Mouse (Mus musculus): ENCODE data around the gene Lypd3.
A peak's percentile ranks its signal among the peaks of the same experiment; 100 is the strongest.

Gene Lypd3

DNA sequence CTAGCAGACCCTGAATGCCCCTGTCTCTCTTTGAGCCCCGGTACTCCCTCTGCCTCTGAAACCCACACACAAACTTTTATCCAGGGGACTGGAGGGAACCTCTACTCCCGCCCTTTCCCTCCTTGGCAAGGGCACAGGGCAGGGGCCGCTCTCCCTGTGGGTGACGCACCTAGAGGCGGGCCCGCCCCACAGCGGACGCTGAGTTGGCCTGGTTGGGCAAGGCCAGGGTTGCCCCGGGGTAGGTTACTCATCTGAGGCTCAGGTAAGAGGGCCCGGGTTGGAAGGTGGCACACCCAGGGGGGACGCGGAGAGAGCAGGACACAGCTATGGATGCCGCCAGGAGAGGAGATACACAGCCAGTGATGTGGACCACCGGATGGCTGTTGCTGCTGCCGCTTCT lies at the start of gene Lypd3:
TSS of gene Lypd3 (plus strand) at position 287 of the 400 bp plus-strand sequence.
- DNase-seq, result no peak

DNA sequence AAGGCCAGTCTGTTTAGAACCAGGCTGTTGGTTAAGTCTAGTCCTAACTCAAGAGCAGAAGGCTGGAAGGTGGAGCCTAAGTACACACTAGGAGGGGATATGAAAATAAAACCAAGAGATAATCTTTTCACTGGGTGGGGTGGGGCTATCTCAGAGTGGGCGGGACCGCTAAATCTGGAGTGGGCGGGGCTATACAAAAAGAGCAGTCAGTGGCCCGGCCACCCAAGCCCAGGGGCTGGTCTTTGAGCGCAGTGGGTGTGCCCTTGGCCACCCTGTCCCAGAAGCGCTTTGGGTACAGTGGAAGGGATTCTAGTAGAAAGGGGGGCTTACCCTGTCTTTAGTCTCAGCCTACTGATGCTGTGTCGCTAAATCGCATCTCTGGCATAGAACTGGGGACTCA lies 49.5 kb upstream of the Lypd3 start:
- DNase-seq, result no peak

DNA sequence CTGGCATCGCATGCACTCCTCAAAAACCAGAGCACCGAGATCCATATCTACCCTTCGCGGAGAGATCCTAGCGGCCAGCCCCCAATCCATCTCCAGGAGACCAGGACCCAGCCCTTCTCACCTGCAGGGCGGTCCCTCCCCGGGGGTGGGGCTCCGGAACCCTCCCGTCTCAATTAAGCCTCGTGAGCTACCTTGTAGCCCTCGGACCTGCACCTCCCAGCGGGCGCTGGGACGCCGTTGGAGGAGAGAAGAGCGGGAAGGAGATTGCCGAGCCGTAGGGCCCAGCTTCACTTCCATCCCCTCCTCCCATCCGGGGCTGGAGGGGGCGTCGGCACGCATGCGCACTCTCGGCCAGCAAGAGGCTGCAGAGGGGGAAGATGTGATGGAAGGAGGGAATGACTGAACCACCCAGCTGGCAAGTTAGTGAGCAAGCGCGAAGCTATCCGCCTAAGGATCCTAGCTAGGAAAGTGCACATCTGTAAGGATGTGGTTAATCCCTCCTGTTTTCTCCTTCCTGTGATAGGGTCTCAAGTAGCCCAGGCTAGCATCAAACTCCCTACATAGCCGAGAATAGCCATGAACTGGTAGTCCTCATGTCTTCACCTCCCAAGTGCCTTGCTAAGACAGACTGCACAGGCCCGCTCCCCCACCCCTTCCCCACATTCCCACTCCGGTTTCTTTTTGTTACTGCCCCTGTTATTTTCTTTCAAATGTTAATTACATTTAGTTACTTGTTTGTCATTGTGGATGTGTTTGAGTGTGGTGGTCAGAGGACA lies 48.8 kb upstream of the Lypd3 start, which contains the start of the genes Ethe1 and Zfp575:
TSS of gene Ethe1 (plus strand) at position 214 of the 776 bp plus-strand sequence.
TSS of gene Zfp575 (minus strand) at position 312 of the 776 bp plus-strand sequence.
- DNase-seq, result peak; percentile 51

DNA sequence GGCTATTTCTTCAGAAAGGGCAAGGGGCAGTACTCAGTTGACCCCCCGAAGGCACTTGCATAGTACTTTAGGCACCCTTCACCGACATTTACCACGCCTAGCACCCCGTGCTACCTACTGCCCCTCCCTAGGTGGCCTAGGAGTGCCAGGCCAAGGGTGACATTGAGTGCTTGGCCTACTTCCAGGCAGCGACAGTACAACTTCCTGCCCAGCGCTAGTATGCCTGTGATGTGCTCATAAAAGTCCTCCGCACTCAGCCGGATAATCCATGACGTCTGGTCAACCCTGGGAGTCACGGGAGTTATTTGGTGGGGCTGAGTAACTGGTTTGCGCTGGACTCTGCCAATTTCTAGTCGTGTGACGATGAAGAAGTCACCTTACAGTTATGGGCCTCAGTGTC lies 48.0 kb upstream of the Lypd3 start:
- DNase-seq, result peak; percentile 55

DNA sequence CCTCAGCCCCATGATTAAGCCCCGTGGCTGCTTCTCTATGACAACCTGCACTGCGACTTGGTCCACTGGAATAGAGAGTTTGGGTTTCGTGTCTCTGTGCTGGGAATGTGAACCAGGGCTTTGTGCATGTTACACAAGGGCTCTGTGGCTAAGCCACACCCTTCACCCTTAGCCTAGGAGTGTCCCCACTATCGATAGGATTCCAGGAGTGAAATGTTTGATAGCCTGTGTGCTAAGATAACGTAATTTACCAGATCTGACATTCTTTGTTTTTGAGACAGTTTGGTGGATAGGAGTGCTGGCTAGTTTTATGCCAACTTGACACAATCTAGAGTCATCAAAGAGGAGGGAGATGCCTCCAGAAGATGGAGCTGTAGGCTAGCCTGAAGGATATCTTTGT lies 44.6 kb upstream of the Lypd3 start:
- no peak for DNase-seq

DNA sequence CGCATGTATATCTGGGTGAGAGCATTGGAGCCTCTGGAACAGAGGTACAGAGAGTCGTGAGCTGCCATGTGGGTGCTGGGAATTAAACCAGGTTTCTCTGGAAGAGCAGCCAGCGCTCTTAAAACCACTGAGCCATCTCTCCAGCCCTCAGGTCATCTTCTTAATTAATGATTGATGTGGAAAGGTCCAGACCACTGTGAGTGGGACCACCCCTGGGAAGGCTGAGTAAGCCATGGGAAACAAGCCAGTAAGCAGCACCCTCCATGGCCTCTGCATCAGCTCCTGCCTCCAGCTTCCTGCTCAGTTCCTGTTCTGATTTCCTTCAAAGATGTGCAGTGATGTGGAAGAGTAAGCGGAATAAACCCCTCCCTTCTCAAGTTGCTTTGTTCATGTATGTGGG lies 44.2 kb upstream of the Lypd3 start:
- DNase-seq, result no peak

DNA sequence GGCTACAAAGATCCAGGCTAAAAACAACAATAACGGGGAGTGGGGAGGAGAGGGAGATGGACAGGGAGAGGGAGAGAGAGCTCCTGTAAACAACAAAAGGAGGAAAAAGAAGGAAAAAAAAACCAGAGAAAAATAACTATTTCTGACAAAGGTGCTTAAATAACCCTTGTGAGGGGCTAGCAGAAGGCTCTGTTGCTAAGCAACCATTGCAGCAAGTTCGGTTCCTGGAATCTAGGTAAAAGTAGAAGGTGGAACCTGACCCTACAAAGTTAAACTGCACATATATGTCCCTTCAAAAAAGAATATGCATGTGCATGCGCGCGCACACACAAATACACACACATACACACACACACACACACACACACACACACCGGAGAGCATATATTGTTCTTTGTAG lies 43.6 kb upstream of the Lypd3 start:
- DNase-seq, result no peak

DNA sequence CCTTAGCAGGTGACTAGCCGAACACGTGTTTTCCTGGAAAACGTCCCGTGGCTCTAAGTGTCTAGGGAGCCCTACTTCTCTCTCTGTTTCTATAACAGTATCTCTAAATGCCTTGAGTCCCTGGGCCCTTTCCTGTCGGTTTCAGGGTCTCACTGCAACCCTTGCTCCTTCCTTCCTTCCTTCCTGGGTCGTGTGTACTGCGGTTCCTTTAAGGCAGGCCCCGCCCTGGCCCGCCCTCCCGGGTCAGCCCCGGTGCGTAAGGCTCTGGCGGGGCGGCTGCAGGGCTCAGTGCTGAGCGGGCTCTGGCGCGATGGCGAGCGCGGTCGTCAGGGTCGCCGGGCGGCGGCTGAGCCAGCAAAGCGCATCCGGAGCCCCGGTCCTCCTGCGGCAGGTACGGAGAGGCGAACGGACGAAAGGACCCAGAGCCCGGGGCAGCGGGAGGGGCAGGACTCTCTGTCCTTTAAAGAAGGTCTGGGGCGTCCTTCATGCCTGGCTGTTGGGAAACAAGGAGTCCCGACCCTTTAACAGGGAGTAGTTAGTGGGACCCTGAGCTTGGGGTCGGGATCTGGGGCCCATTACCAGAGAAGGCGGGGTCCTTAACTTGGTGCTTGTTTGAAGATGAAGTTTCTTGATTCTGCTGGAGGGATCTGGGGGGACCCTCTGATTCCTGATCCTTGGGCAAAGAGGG lies 42.6 kb upstream of the Lypd3 start:
- peak; percentile 75 for DNase-seq

DNA sequence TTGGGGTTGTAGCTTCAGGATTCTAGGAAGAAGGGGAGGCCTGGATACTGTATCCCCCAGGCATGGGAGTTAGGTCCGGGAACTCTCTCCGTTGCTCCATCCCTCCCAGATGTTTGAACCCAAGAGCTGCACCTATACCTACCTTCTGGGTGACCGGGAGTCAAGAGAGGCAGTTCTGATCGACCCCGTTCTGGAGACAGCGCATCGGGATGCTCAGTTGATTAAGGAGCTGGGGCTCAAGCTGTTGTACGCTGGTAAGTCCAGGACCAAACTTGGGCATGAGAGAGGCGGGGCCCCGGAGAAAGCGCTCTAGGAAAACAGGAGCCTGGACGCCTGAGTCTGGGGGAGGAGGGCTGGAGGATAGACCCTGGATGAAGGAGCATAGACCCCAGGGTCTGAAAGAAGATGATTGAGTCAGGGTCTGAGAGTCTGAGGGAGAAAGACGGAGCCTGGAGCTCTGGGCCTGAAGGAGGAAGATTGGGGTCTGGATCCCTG lies 42.0 kb upstream of the Lypd3 start:
- DNase-seq, result no peak

DNA sequence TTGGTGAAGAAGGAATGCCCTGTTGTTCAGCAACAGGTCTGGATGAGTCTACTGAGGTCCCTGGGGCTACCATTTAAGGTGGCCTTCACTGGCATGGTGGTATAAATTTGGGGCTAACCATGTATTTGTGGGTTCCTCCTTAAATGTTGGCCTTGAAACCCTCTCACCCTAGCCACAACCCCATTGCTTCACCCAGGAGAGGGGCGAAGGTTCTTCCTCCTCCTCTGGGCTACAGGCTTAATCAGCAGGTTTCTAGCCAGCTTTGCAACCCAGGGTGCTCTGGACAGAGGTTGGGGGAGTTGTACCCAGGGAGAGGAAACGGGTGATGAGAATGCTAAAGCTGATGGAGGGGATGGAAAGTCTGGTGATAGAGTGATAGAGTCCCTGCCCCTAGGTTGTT lies 40.9 kb upstream of the Lypd3 start:
- DNase-seq, result no peak

DNA sequence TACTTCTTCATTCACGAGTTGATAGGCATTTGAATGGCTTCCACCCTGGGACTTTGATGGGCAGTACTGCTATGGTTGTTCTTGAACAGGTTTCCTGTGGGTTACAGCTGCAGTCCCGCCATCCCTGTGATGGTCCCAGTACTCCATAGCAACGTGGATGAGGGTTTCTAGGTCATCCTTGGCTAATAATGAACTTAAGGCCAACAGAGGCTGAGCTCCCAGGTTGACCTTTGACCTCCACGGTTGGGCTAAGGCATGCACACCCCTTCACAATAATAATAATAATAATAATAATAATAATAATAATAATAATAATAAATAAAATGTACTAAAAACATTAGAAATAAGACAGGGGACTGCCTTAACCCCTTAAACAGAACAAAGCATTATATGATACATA lies 38.2 kb upstream of the Lypd3 start:
- no peak for DNase-seq

DNA sequence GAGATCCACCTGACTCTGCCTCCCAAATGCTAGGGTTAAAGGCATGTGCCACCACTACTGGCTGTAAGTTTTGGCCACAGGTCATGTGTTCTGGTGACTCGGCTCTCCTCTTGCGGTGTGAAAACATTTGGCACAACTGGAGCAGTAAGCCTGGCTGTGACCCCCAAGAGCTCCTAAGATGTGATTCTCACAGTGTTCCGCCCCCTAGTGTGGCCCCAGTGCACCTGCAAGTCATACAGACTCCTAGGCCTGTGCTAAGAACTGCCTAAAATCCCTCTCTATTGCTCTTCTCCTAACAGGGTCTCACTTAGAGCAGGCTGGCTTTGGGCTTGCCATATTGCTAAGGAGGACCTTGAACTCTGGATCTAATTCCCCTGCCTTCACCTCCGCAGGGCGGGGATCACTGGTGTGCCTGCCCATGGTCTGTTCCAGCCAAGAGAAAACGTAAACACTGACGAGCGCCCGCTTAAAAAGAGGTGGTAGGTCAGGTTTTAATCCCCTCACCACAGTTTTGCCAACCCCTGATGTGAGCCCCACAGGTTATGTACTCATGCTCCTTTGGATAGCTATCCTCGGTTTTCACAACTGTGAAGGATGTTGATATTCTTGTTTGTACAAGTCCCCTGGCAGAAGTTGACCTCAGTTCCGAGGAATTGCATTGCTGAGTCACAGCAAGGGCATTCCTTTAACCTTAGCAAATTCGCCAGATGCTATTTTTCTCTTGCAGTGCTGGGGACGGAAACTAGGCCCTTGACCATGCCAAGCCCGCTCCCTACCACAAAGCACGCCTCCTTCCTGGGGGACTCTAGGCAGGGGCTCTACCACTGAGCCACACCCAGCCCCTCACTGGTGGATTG lies 36.9 kb upstream of the Lypd3 start:
- DNase-seq, result no peak

DNA sequence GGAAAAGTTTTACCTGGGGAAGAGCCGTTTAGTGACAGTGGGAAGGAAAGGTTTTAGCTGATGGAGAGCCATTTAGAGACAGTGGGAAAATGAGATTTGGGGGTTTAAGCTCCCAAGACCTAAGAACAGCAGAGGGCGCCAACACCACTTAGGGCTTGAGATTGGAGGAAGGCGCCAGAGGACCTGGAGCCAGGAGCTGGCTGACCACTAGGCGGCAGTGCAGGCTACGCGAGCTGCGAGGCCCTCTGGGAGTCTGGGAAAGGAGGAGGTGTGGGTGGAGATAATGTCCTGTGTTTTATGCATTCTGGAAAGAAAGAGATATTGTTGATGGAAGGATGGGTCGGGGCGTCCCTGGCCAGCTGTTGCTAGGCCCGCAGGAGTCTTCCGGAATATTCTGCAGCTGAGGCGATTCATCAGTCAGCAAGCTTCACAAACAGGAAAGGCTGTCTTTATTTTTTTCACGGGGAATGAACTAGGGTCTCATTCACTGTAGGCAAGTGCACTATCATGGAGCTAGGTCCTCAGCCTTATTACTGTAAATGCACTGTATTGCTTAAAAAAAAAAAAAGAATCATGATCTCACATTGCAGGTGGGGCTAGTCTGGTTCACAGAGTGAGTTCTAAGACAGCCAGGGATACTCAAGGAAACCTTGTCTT lies 35.3 kb upstream of the Lypd3 start:
- peak; percentile 99 for DNase-seq

DNA sequence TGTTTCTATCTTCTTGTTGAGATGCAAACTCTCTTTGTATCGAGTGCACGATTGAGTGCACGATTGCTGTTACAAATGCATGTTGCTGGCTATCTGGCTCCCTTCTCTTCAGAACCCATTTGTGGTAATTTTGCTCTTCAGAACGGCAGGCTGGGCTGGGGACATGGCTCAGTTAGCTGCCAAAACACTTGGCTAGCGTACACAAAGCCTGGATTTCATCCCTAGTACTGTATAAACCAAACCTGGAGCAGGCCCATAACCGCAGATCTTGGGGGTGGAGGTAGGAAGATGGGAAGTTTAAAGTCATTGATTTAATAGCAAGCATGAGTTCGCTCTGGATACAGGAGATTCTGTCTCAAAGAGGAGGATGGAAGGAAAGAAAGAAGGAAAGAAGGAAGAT lies 30.8 kb upstream of the Lypd3 start:
- no peak for DNase-seq

DNA sequence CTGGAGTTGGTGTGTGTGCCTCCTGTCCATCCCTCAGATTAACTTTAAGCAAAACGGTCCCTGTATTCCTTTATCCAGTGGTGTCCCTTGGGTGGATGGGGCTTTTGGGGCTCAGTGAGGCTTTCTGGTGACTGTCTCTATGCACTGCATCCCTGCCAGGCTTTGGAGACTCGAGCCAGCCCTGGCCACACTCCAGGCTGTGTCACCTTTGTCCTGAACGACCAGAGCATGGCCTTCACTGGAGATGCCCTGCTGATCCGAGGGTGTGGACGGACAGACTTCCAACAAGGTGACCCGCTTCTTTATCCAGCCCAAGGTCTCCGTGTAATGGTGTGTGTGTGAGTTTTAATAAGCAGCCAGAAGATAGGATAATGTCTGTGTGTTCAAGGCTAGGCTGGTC lies 30.3 kb upstream of the Lypd3 start:
- DNase-seq, result no peak

DNA sequence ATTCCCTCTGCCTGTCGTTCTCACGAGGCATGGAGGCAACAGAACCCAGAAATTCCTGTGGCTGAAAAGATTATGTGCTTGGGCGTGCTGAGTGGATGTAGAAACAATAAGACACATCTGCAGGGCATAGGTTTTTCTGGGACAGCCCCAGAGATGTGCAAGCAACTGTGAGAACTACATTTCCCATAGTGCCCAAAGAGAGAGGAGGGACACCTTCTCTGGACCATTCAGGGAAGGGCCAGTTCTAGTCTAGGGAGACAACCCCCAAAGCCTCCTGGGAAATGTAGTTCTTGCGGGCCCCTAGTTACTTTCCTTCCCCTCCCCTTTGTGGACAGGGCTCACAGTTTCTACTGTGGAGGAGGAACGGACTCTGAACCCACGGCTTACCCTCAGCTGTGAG lies 28.3 kb upstream of the Lypd3 start:
- peak; percentile 59 for DNase-seq

DNA sequence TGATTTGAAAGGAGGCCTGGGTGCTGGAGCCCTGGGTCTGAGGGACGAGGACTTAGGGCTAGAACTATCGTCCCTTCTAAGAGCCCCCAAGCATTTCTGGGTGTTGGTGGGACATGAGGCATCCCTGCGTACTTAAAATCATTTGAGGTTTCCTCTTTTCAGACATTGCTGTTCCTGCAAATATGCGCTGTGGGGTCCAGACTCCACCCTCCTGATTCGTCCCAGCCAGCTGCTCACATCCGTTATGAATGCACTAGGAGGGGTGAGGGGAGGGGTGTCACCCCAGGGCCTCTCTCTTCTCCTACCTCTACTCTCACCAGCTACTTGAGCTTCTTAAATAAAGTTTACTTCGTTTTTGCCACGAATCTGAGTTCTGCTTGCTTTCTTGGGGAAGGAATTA lies 27.8 kb upstream of the Lypd3 start:
- DNase-seq, result no peak

DNA sequence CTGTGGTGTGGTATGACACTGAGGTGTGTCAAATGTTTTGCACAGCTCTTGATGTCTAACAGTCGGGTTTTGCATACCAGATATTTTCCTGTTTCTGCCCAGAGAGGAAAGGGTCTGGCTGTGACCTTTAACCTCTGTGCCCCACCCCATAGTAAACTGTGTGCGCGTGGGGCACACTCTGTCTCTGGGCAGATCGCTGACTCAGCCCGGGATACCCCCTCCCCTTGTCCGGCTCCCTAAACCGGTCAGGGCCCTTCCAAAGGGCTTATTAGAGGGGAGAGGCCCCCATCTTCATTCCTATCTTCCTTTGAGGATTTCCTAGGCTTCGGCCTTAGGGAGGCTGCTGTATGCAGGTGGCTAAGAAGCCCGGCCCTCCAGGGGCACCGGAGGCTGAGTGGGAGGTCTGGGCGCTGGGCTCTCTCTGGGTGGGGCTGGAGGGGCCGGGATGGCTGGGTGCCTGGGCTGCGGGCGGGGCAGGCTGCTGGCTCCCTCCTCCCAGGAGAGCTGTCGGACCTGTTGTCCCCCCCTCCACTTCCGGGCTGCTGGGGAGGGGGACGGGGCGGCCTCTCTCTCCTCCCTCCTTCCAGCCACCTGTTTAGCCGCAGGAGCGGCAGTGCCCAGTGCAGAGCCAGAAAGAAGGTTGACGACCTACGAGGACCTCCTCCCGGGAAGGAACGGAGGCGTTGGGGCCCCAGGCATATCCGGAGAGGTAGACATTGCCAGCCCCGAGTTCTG lies 26.0 kb upstream of the Lypd3 start, which contains the start of gene Phldb3:
TSS of gene Phldb3 (plus strand) at position 620 of the 735 bp plus-strand sequence.
- peak; percentile 48 for DNase-seq

DNA sequence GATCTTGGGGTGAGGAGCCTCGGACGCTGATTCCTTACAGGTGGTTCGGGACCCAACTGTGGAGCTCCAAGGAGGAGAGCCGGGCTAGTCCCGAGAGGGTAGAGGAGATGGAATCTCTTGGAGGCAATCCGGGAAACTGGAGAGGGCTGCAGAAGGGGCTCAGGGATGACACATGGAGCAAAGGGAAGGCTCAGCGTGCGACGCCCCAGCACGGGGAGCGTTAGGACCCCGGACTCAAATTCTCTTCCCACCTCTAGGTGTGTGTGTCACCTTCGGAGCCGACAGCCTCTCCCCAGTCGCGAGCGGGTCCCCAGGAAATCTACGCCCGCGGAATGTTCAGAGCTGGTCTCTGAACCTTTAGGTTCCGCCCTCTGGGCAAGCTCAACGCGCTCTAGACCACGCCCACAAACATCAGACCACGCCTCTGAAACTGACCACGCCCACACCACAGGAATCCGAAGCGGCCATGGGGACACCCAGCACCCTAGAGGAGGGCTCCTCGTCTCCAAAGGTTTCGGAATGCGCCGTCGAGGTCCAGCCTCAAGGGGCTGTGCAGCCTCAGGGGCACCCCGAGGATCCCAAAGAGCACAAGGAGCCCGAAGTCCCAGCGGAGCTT lies 25.4 kb upstream of the Lypd3 start:
- peak; percentile 94 for DNase-seq

DNA sequence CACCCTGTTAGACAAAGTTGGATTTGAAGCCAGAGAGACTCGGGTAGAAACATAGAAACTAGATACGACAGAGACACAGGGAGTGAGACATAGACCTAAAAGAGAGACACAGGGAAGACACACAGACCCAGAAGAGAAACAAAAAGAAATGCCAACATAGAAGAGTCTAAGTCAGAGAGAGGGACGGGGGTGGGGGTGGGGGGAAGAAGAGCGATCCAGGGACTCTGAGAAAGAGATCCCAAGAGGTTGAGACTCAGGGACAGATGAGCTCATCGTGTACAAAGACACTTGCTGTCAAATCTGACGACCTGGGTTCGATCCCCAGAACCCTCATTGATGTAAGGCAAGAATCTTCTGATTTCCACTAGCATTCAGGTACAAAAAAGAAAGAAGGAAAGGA lies 24.6 kb upstream of the Lypd3 start:
- no peak for DNase-seq

DNA sequence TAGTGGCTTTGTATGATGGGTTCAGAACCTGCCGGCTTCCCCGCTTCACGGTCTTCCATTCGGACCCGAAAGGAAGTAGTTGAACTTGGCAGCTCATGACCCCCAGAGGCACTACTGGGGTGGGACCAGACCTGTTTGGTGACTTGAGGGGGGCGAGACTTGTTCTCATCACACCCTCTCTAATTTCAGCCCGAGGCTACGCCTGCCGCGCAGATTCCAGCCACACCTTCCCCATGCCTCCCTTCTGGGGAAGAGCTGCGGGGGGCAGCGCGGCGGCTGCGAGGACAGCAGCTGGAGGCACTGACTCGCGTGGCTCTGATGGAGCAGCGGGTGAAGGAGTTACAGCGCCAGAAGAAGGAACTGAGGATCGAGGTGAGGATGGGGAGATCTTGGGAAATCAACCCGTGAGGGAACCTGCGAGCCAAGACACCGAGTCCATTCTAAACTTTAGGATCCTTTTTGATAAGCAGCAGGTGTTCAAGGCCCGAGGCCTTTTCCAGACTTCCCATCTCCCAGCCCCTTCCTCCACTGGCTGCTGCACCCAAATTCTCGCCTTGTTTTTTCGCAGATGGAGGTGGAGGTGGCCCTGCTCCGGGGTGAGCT lies 23.9 kb upstream of the Lypd3 start:
- DNase-seq, result no peak

Data from lung, postnatal 14 days (tissue).